Mouse (Mus musculus) spleen, adult 10 weeks (tissue): ENCODE measurements around the gene Pira2. TPM values are rescaled to one million over a fixed set of nuclear protein-coding genes. Genes with fewer than 3 reads are reported as not detected.

Source experiments
- polyA plus RNA-seq: library from polyadenylated mRNA; stranded (reverse); fragments of 350-450 nt; fragmentation: Illumina TruSeq; extraction: RNeasy Lipid Tissue Mini Kit (QIAGEN cat#74804); gene quantifications from one replicate; pipeline ENCODE4 v1.2.3, GENCODE M21; 2015; ENCODE audit warnings: low replicate concordance; ENCODE audit not compliant: insufficient read depth

The Pira2 gene
- polyA plus RNA-seq, result 51.2 TPM

GRCm38 (mm10) chr7:3844951-3845350 is at the start of gene Pira2:
TSS of gene Pira2 (minus strand) at chr7:3845051.

GRCm38 (mm10) chr7:3825599-3825998 is 19.3 kb downstream of the Pira2 start, which contains the start of gene Gm15448:
TSS of gene Gm15448 (minus strand) at chr7:3825687.

Other genes with a start within 250 kb of the Pira2 start
- not detected for gene Oscar, start 228.9 kb downstream of the Pira2 start, polyA plus RNA-seq
- gene Ndufa3, start 227.7 kb downstream of the Pira2 start, polyA plus RNA-seq, result 196 TPM
- 14.9 TPM for gene Tfpt, start 215.1 kb downstream of the Pira2 start, polyA plus RNA-seq
- gene Prpf31, start 215.1 kb downstream of the Pira2 start, polyA plus RNA-seq, result 53.4 TPM
- 58.3 TPM for gene Cnot3, start 199.8 kb downstream of the Pira2 start, polyA plus RNA-seq
- gene Leng1, start 179.2 kb downstream of the Pira2 start, polyA plus RNA-seq, result 7.1 TPM
- 16.0 TPM for gene Tmc4, start 167.5 kb downstream of the Pira2 start, polyA plus RNA-seq
- 8.9 TPM for gene Tsen34, start 152.2 kb downstream of the Pira2 start, polyA plus RNA-seq
- 44.1 TPM for gene Mboat7, start 151.5 kb downstream of the Pira2 start, polyA plus RNA-seq
- gene Rps9, start 141.1 kb downstream of the Pira2 start, polyA plus RNA-seq, result 949 TPM
- gene Pirb, start 124.7 kb downstream of the Pira2 start, polyA plus RNA-seq, result 136 TPM
- gene Gm15448, start 19.4 kb downstream of the Pira2 start, polyA plus RNA-seq, result 8.1 TPM
- 9.4 TPM for gene Gm14548, start 53.1 kb upstream of the Pira2 start, polyA plus RNA-seq
- 14.6 TPM for gene Lilra6, start 70.5 kb upstream of the Pira2 start, polyA plus RNA-seq
- gene Lair1, start 218.2 kb upstream of the Pira2 start, polyA plus RNA-seq, result 54.3 TPM